In the genomic region with DNA sequence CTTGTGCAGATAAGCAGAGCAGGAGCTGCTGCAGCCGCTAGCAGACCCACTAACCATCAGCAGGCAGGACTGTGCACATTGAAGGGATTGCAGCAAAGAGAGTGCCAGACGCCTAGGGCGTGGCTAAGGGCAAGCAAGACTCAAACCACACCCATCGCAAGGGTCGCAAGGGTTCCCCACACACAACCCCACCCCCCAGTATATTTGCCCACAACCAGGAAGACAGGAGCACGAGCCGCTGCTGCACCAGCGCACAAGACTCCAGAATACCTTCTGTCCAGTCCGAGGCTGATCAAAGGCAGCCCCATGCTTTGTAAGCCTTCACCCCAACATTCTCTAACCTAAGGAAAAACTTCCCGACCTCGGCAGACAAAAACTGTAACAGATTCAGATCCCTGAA, we compare ENCODE assay signal across 8 mouse cellular contexts. TPM values are rescaled to one million over a fixed set of nuclear protein-coding genes. Genes with fewer than 3 reads are reported as not detected.
DNase-seq lines count a peak whose midpoint lies in the region; ATAC-seq and TF ChIP-seq lines count a peak whose summit lies in the region.

No protein-coding gene starts in this region.

- intact Hi-C loops in gastrocnemius, adult 2 months (cut with DNase I) = no loop called here

- H3K27me3 ChIP-seq in forebrain, embryonic 13.5 days = peaks cover 70% of the 10 kb centered on the region
- H3K27me3 ChIP-seq in liver, postnatal 0 days (ENCODE audit: insufficient read depth, low read length) = peaks cover 45% of the 10 kb centered on the region

- peak overlapping the region; percentile 90 for H3K4me2 ChIP-seq in forebrain, embryonic 13.5 days
- H3K4me2 ChIP-seq in liver, postnatal 0 days (ENCODE audit: low read depth, low read length) = 0 out of 2 replicates have a peak overlapping the region, but pooled peaks have one; percentile 35

- DNase-seq in gastrocnemius, adult 2 months = no peak
- no peak for DNase-seq in gastrocnemius, postnatal 25 days
- DNase-seq in ES-E14 (ENCODE audit: low read depth, low spot score) = no peak
- no peak for DNase-seq in liver, postnatal 0 days
- DNase-seq in adrenal gland, postnatal 36 days = no peak
- DNase-seq in c-Kit-positive CD71-positive TER-119-positive erythroid progenitor cells, embryonic 14.5 days (ENCODE audit: low spot score) = no peak
- DNase-seq in urinary bladder, adult 2 months (ENCODE audit: low spot score) = no peak

- 2% methylated on average over 11 of the region's 11 CpGs for WGBS in forebrain, embryonic 13.5 days
- 1% methylated on average over 11 of the region's 11 CpGs for WGBS in liver, postnatal 0 days (ENCODE audit: insufficient replicate concordance)

- in situ Hi-C loops in ES-E14 (cut with MboI; ENCODE audit: low sequenced_read_pairs in 2 of 2, unreplicated experiment in 2 of 2) = no loop called here

- H3K27ac ChIP-seq in gastrocnemius, adult 2 months = 0 out of 2 replicates have a peak overlapping the region, but pooled peaks have one; percentile 8
- no peak overlapping the region for H3K27ac ChIP-seq in ES-E14 (ENCODE audit: insufficient read depth, low read depth, low read length, poor library complexity, severe bottlenecking)
- H3K27ac ChIP-seq in forebrain, embryonic 13.5 days = no peak overlapping the region
- H3K27ac ChIP-seq in liver, postnatal 0 days (ENCODE audit: low read depth) = no peak overlapping the region

- peaks cover 10 to 22% of the 10 kb centered on the region in 2 experiments for H3K4me1 ChIP-seq in ES-E14 (ENCODE audit: control insufficient read depth in 2 of 2, insufficient read depth in 2 of 2, low read length in 2 of 2, poor library complexity in 1 of 2)
- H3K4me1 ChIP-seq in forebrain, embryonic 13.5 days = peaks cover 15% of the 10 kb centered on the region
- peaks cover 6% of the 10 kb centered on the region for H3K4me1 ChIP-seq in liver, postnatal 0 days (ENCODE audit: insufficient read depth)

- no peak for TF ChIP-seq CTCF in gastrocnemius, adult 2 months (IDR thresholded peaks at IDR 0.05)
- TF ChIP-seq CTCF in liver, postnatal 0 days (IDR thresholded peaks at IDR 0.05; ENCODE audit: low read depth) = no peak

- TF ChIP-seq EP300 in liver, postnatal 0 days (IDR thresholded peaks at IDR 0.05; ENCODE audit: low read depth) = no peak

- no peaks in the 10 kb centered on the region for H3K36me3 ChIP-seq in ES-E14 (ENCODE audit: control insufficient read depth, insufficient read depth, low read length, poor library complexity, severe bottlenecking)
- H3K36me3 ChIP-seq in forebrain, embryonic 13.5 days (ENCODE audit: poor library complexity, severe bottlenecking) = no peaks in the 10 kb centered on the region
- no peaks in the 10 kb centered on the region for H3K36me3 ChIP-seq in liver, postnatal 0 days (replicated peaks; ENCODE audit: insufficient read depth, low read length)

- ATAC-seq in forebrain, embryonic 13.5 days = no peak
- no peak for ATAC-seq in liver, postnatal 0 days

- 0 out of 2 replicates have a peak overlapping the region, but pooled peaks have one; percentile 2 for H3K9ac ChIP-seq in ES-E14 (ENCODE audit: insufficient read depth, low read depth, low read length, poor library complexity, severe bottlenecking)
- H3K9ac ChIP-seq in forebrain, embryonic 13.5 days = 0 out of 2 replicates have a peak overlapping the region, but pooled peaks have one; percentile 64
- H3K9ac ChIP-seq in liver, postnatal 0 days (replicated peaks) = no peak overlapping the region

- peak overlapping the region; percentile 81 for H3K4me3 ChIP-seq in gastrocnemius, adult 2 months
- H3K4me3 ChIP-seq in ES-E14 (ENCODE audit: insufficient read depth in 1 of 2, low read depth in 1 of 2, low read length in 2 of 2, poor library complexity in 1 of 2, severe bottlenecking in 1 of 2) = peak overlapping the region; percentile 75 to 82
- H3K4me3 ChIP-seq in forebrain, embryonic 13.5 days = peak overlapping the region; percentile 68
- H3K4me3 ChIP-seq in liver, postnatal 0 days (ENCODE audit: low read depth, low read length) = 0 out of 2 replicates have a peak overlapping the region, but pooled peaks have one; percentile 42

- H3K9me3 ChIP-seq in ES-E14 (ENCODE audit: control insufficient read depth, insufficient read depth, low read depth, low read length) = no peaks in the 10 kb centered on the region
- no peaks in the 10 kb centered on the region for H3K9me3 ChIP-seq in forebrain, embryonic 13.5 days (replicated peaks)
- H3K9me3 ChIP-seq in liver, postnatal 0 days (ENCODE audit: low read length) = no peaks in the 10 kb centered on the region

TF ChIP-seq in ES-E14, 5 proteins besides CTCF, POLR2A, EP300 and RAD21:
- no peak for TF ChIP-seq MAFK (IDR thresholded peaks at IDR 0.05; ENCODE audit: insufficient read depth, low read depth, low read length)
- TF ChIP-seq CHD2 (IDR thresholded peaks at IDR 0.05; ENCODE audit: low read depth, low read length) = no peak
- no peak for TF ChIP-seq ZNF384 (IDR thresholded peaks at IDR 0.05; ENCODE audit: low read depth, low read length)
- TF ChIP-seq HCFC1 (IDR thresholded peaks at IDR 0.05; ENCODE audit: borderline replicate concordance, insufficient read depth, low read length) = no peak
- no peak for TF ChIP-seq ZC3H11A (IDR thresholded peaks at IDR 0.05; ENCODE audit: borderline replicate concordance, low read depth, low read length)
TF ChIP-seq in ES-E14: peak in this region for 0.

RNA-seq across cellular contexts. Expression of a gene that starts 1.7 kb away (rescaled TPM):
- under 1 TPM; 0.36 to 0.64 TPM for total RNA-seq in gastrocnemius, adult 2 months (2021)
- under 1 TPM; 0.20 to 0.48 TPM for total RNA-seq in gastrocnemius, postnatal 25 days (2021)
- total RNA-seq in ES-E14 (2012; rRNA removed) = 12.3 and 18.8 TPM in 2 replicates
- 1.8 and 1.9 TPM in 2 replicates for polyA plus RNA-seq in forebrain, embryonic 13.5 days (2015; fragmentation: Nextera tagmentation; extraction: Ambion mirVana)
- 0.02 and 0.14 TPM in 2 replicates for polyA plus RNA-seq in liver, postnatal 0 days (2015; fragmentation: Nextera tagmentation; extraction: Ambion mirVana)
- total RNA-seq in adrenal gland, postnatal 36 days (2021) = under 1 TPM; 0.36 to 0.60 TPM
- polyA plus RNA-seq in urinary bladder, adult 2 months (2012; rRNA removed) = 3.8 and 4.1 TPM in 2 replicates

RNA-seq across cellular contexts. Expression of a gene that starts 1.9 kb away (rescaled TPM):
- total RNA-seq in gastrocnemius, adult 2 months (2021) = not detected
- not detected for total RNA-seq in gastrocnemius, postnatal 25 days (2021)
- 0.22 and 0.42 TPM in 2 replicates for total RNA-seq in ES-E14 (2012; rRNA removed)
- 0.08 TPM in 1 of 2 replicates, not detected in the other for polyA plus RNA-seq in forebrain, embryonic 13.5 days (2015; fragmentation: Nextera tagmentation; extraction: Ambion mirVana)
- not detected in 2 replicates for polyA plus RNA-seq in liver, postnatal 0 days (2015; fragmentation: Nextera tagmentation; extraction: Ambion mirVana)
- total RNA-seq in adrenal gland, postnatal 36 days (2021) = not detected
- polyA plus RNA-seq in urinary bladder, adult 2 months (2012; rRNA removed) = 0.07 and 0.28 TPM in 2 replicates

RNA-seq across cellular contexts. Expression of a gene that starts 49.6 kb away (rescaled TPM):
- 10 to 100 TPM; 16.5 to 19.8 TPM for total RNA-seq in gastrocnemius, adult 2 months (2021)
- 10 to 100 TPM; 16.6 to 20.0 TPM for total RNA-seq in gastrocnemius, postnatal 25 days (2021)
- total RNA-seq in ES-E14 (2012; rRNA removed) = 177 and 186 TPM in 2 replicates
- polyA plus RNA-seq in forebrain, embryonic 13.5 days (2015; fragmentation: Nextera tagmentation; extraction: Ambion mirVana) = 153 and 162 TPM in 2 replicates
- polyA plus RNA-seq in liver, postnatal 0 days (2015; fragmentation: Nextera tagmentation; extraction: Ambion mirVana) = 60.0 and 60.4 TPM in 2 replicates
- 100 to 1,000 TPM; 100 to 102 TPM for total RNA-seq in adrenal gland, postnatal 36 days (2021)
- polyA plus RNA-seq in urinary bladder, adult 2 months (2012; rRNA removed) = 95.1 and 121 TPM in 2 replicates
